Mouse (Mus musculus): ENCODE results near the gene Scn3a. TPM values are rescaled to one million over a fixed set of nuclear protein-coding genes. Genes with fewer than 3 reads are reported as not detected.
"Not testable (repeated sequence)": the region's sequence is repeated elsewhere in the genome, so short reads cannot be mapped to it uniquely, and the experiment has no call there.

Gene Scn3a
- polyA plus RNA-seq, 1 experiment from 2014 or later = 1.3 TPM

DNA sequence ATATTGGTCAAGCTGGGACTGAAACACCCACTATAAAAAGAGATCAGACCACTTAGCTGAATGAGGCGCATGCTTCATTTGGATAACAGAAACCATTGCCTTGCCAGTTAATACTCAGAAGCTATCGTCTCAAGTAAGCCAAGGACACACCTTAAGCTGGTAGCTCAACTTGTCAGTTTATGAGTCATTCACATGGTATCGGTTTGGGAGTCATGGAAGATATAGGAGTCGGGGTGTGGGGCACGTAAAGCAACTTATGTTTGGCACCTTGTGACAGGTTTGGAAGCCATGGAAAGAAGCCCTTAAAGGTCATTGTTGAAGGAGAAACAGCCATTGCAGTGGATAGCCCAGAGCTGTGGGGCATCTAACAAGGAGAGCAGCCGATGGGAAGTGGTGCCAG lies 113.7 kb downstream of the Scn3a start:
- Histone ChIP-seq H3K4me2 (ENCODE audit: low read depth, low read length) (no peak overlapping the region), H3K4me1 (ENCODE audit: control insufficient read depth, insufficient read depth, low read length) (no peaks in the 10 kb centered on the region), H3K27me3 (ENCODE audit: control insufficient read depth, insufficient read depth, low read length) (no peaks in the 10 kb centered on the region), H3K4me3 (replicated peaks; ENCODE audit: low read length) (no peak overlapping the region), H3K9ac (ENCODE audit: low read length) (no peak overlapping the region), H3K36me3 (ENCODE audit: control insufficient read depth, insufficient read depth, low read length) (no peaks in the 10 kb centered on the region), H3K9me3 (replicated peaks; ENCODE audit: control insufficient read depth, low read length) (no peaks in the 10 kb centered on the region), H3K27ac (ENCODE audit: low read length) (no peak overlapping the region)
- 82% methylated on average over 6 of the region's 6 CpGs for WGBS
- ATAC-seq (ENCODE audit: insufficient read depth, low FRiP score) = peak; percentile 58; the same call in 1 of the 2 replicates

DNA sequence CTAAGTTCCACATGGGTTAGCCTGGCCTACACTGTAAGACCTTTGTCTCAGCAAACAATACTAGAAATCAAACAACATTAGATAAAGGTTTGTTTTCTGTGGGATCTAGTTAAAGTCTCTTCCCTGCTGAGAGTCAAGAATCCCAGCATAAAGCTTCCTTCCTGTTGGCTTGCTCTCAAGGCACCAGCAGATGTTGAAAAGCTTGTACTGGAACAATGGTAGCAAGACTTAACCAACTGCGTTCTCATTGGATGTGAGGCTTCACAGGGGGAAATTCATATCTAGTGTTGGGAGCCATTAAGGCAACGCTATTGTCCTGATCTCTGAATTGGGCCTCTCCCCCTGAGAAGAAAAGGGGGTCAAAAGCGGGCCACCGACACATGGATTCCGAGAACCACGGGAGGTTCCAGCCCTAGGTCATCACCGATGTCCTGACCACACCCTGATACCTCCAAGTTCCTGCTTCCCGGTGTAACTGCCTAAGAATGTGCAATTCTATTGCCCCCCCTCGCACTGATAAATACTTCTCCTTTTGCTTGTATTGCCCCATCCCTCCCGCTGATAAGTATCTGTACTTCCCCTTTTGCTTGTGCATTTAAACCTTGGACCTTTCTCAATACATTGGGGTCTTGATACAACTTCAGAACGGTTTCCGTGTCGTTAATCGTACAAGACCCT lies 115.9 kb downstream of the Scn3a start:
- not testable (repeated sequence) for H3K4me3 ChIP-seq (replicated peaks; ENCODE audit: low read length); H3K9me3 ChIP-seq (replicated peaks; ENCODE audit: control insufficient read depth, low read length); H3K27me3 ChIP-seq (ENCODE audit: control insufficient read depth, insufficient read depth, low read length); H3K36me3 ChIP-seq (ENCODE audit: control insufficient read depth, insufficient read depth, low read length); H3K27ac ChIP-seq (ENCODE audit: low read length); H3K4me1 ChIP-seq (ENCODE audit: control insufficient read depth, insufficient read depth, low read length); H3K9ac ChIP-seq (ENCODE audit: low read length); H3K4me2 ChIP-seq (ENCODE audit: low read depth, low read length); ATAC-seq (ENCODE audit: insufficient read depth, low FRiP score)
- WGBS = 91% methylated on average over 14 of the region's 14 CpGs

GRCm38 (mm10) chr2:65450449-65451360 lies 116.7 kb downstream of the Scn3a start:
- ATAC-seq (ENCODE audit: insufficient read depth, low FRiP score) = no peak
- Histone ChIP-seq H3K9ac (ENCODE audit: low read length) (no peak overlapping the region), H3K4me3 (replicated peaks; ENCODE audit: low read length) (no peak overlapping the region), H3K9me3 (replicated peaks; ENCODE audit: control insufficient read depth, low read length) (no peaks in the 10 kb centered on the region), H3K27ac (ENCODE audit: low read length) (no peak overlapping the region), H3K27me3 (ENCODE audit: control insufficient read depth, insufficient read depth, low read length) (no peaks in the 10 kb centered on the region), H3K36me3 (ENCODE audit: control insufficient read depth, insufficient read depth, low read length) (no peaks in the 10 kb centered on the region), H3K4me1 (ENCODE audit: control insufficient read depth, insufficient read depth, low read length) (no peaks in the 10 kb centered on the region), H3K4me2 (ENCODE audit: low read depth, low read length) (no peak overlapping the region)
- WGBS = 50% methylated on average over 2 of the region's 2 CpGs

GRCm38 (mm10) chr2:65449126-65449828 lies 118.2 kb downstream of the Scn3a start:
- Histone ChIP-seq H3K4me3 (replicated peaks; ENCODE audit: low read length) (no peak overlapping the region), H3K27ac (ENCODE audit: low read length) (no peak overlapping the region), H3K9me3 (replicated peaks; ENCODE audit: control insufficient read depth, low read length) (no peaks in the 10 kb centered on the region), H3K27me3 (ENCODE audit: control insufficient read depth, insufficient read depth, low read length) (no peaks in the 10 kb centered on the region), H3K4me1 (ENCODE audit: control insufficient read depth, insufficient read depth, low read length) (no peaks in the 10 kb centered on the region), H3K4me2 (ENCODE audit: low read depth, low read length) (no peak overlapping the region), H3K9ac (ENCODE audit: low read length) (no peak overlapping the region), H3K36me3 (ENCODE audit: control insufficient read depth, insufficient read depth, low read length) (no peaks in the 10 kb centered on the region)
- 95% methylated on average over 5 of the region's 5 CpGs for WGBS
- no peak; the same call in 1 of the 2 replicates for ATAC-seq (ENCODE audit: insufficient read depth, low FRiP score)

DNA sequence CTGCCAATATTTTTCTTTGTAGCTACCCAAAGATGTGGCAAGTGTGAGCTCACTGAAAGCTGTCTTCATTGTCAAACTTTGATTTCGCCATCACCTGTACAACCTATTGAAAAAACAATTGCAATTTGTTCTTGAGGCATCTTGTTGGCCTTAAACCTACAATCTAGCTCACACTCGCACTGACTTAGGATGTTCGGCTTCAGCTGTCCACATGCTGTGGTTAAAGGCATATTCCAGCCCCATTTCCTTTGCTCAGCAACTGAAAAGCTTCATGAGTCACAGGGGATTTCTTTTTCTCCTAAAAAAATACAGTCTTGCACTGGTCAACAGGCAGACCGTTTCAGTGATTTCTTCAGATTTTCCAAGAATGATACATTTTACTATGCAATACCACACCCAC lies 124.3 kb downstream of the Scn3a start:
- no peak overlapping the region for H3K9ac ChIP-seq (ENCODE audit: low read length)
- ATAC-seq (ENCODE audit: insufficient read depth, low FRiP score) = no peak
- H3K4me3 ChIP-seq (replicated peaks; ENCODE audit: low read length) = no peak overlapping the region
- no peaks in the 10 kb centered on the region for H3K36me3 ChIP-seq (ENCODE audit: control insufficient read depth, insufficient read depth, low read length)
- no peaks in the 10 kb centered on the region for H3K9me3 ChIP-seq (replicated peaks; ENCODE audit: control insufficient read depth, low read length)
- WGBS = 76% methylated on average over 4 of the region's 4 CpGs
- no peaks in the 10 kb centered on the region for H3K4me1 ChIP-seq (ENCODE audit: control insufficient read depth, insufficient read depth, low read length)
- no peaks in the 10 kb centered on the region for H3K27me3 ChIP-seq (ENCODE audit: control insufficient read depth, insufficient read depth, low read length)
- no peak overlapping the region for H3K4me2 ChIP-seq (ENCODE audit: low read depth, low read length)
- no peak overlapping the region for H3K27ac ChIP-seq (ENCODE audit: low read length)

- Histone ChIP-seq H3K4me2 (ENCODE audit: low read depth, low read length) (no peak overlapping the region), H3K4me1 (ENCODE audit: control insufficient read depth, insufficient read depth, low read length) (no peaks in the 10 kb centered on the region), H3K27ac (ENCODE audit: low read length) (no peak overlapping the region), H3K9me3 (replicated peaks; ENCODE audit: control insufficient read depth, low read length) (no peaks in the 10 kb centered on the region), H3K27me3 (ENCODE audit: control insufficient read depth, insufficient read depth, low read length) (no peaks in the 10 kb centered on the region), H3K4me3 (replicated peaks; ENCODE audit: low read length) (no peak overlapping the region), H3K36me3 (ENCODE audit: control insufficient read depth, insufficient read depth, low read length) (no peaks in the 10 kb centered on the region), H3K9ac (ENCODE audit: low read length) (no peak overlapping the region)
- ATAC-seq (ENCODE audit: insufficient read depth, low FRiP score) = no peak
- WGBS = 19% methylated on average over 5 of the region's 5 CpGs
Measured at GRCm38 (mm10) chr2:65441566-65441965, 125.9 kb downstream of the Scn3a start.

- no peak overlapping the region for H3K27ac ChIP-seq (ENCODE audit: low read length)
- no peaks in the 10 kb centered on the region for H3K4me1 ChIP-seq (ENCODE audit: control insufficient read depth, insufficient read depth, low read length)
- H3K4me2 ChIP-seq (ENCODE audit: low read depth, low read length) = no peak overlapping the region
- no peaks in the 10 kb centered on the region for H3K27me3 ChIP-seq (ENCODE audit: control insufficient read depth, insufficient read depth, low read length)
- ATAC-seq (ENCODE audit: insufficient read depth, low FRiP score) = no peak
- no peaks in the 10 kb centered on the region for H3K36me3 ChIP-seq (ENCODE audit: control insufficient read depth, insufficient read depth, low read length)
- no peak overlapping the region for H3K4me3 ChIP-seq (replicated peaks; ENCODE audit: low read length)
- 76% methylated on average over 6 of the region's 6 CpGs for WGBS
- no peak overlapping the region for H3K9ac ChIP-seq (ENCODE audit: low read length)
- no peaks in the 10 kb centered on the region for H3K9me3 ChIP-seq (replicated peaks; ENCODE audit: control insufficient read depth, low read length)
Measured at GRCm38 (mm10) chr2:65441110-65441509, 126.3 kb downstream of the Scn3a start.

GRCm38 (mm10) chr2:65436917-65437316 lies 130.5 kb downstream of the Scn3a start:
- Histone ChIP-seq H3K9ac (ENCODE audit: low read length) (no peak overlapping the region), H3K4me1 (ENCODE audit: control insufficient read depth, insufficient read depth, low read length) (no peaks in the 10 kb centered on the region), H3K4me3 (replicated peaks; ENCODE audit: low read length) (no peak overlapping the region), H3K9me3 (replicated peaks; ENCODE audit: control insufficient read depth, low read length) (no peaks in the 10 kb centered on the region), H3K27ac (ENCODE audit: low read length) (no peak overlapping the region), H3K27me3 (ENCODE audit: control insufficient read depth, insufficient read depth, low read length) (no peaks in the 10 kb centered on the region), H3K36me3 (ENCODE audit: control insufficient read depth, insufficient read depth, low read length) (no peaks in the 10 kb centered on the region), H3K4me2 (ENCODE audit: low read depth, low read length) (no peak overlapping the region)
- 74% methylated on average over 1 of the region's 1 CpGs for WGBS
- ATAC-seq (ENCODE audit: insufficient read depth, low FRiP score) = no peak

DNA sequence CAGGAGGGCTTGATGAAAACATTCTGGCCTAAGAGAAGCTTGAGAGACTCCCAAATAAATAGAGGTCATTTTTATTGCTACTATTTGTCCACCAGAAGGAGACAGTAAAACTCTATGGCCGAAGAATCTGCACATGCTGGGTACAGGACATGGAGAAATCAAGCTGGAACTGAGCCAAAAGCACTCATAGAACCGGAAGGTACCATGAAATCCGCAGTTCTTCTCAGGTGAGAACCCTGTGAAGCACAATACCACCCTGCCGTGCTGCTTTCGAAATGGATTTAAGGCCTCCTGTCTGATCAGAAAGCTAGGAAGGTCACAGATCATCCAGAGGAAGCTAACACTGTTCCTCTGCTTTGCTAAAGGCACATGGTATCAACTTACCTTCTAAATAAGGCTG lies 143.9 kb downstream of the Scn3a start:
- H3K27ac ChIP-seq (ENCODE audit: low read length) = no peak overlapping the region
- H3K9ac ChIP-seq (ENCODE audit: low read length) = no peak overlapping the region
- no peak overlapping the region for H3K4me3 ChIP-seq (replicated peaks; ENCODE audit: low read length)
- 80% methylated on average over 5 of the region's 5 CpGs for WGBS
- H3K36me3 ChIP-seq (ENCODE audit: control insufficient read depth, insufficient read depth, low read length) = no peaks in the 10 kb centered on the region
- H3K4me1 ChIP-seq (ENCODE audit: control insufficient read depth, insufficient read depth, low read length) = no peaks in the 10 kb centered on the region
- no peaks in the 10 kb centered on the region for H3K27me3 ChIP-seq (ENCODE audit: control insufficient read depth, insufficient read depth, low read length)
- ATAC-seq (ENCODE audit: insufficient read depth, low FRiP score) = no peak
- H3K4me2 ChIP-seq (ENCODE audit: low read depth, low read length) = no peak overlapping the region
- H3K9me3 ChIP-seq (replicated peaks; ENCODE audit: control insufficient read depth, low read length) = no peaks in the 10 kb centered on the region
